Comparison of ENCODE assay signal across 8 mouse cellular contexts in the genomic region with DNA sequence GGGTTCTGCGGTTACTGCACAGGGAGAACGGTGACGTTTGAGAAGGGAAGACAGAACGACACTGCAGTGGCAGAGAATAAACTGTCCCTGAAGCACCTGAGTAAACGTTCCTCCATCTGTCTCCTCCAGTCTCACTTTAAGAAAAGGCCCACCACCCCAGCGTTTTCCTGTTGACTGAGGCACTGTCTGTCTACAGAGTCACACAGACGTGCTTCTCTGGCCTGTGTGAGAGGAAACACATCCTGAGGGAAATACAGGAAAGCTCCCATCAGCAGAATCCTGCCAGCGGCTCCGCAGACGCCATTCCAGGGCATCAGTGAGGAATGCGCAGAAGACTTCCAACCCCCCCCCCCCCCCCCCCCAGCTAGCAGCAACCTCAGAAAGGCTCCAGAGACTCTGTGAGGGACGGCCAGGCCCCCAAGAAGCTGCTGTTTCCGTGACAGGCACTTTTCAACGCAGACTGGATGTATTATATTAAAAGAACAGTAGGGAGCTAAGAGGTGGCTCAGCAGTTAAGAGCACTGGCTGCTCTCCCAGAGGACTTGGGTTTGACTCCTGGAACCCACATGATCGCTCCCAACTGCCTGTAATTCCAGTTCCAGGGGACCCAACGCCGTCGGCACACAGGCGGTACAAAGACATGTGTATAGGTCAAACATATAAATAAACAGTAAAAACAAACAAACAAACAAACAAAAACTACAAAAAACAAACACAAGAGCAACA. TPM values are rescaled to one million over a fixed set of nuclear protein-coding genes. Genes with fewer than 3 reads are reported as not detected.
DNase-seq lines count a peak whose midpoint lies in the region; ATAC-seq lines count a peak whose summit lies in the region.

No protein-coding gene starts in this region.

- DNase-seq in adrenal gland, adult 2 months: peak; percentile 28
- no peak for DNase-seq in adrenal gland, adult 8-10 months
- DNase-seq in midbrain, embryonic 14.5 days: no peak
- DNase-seq in frontal cortex, adult 2 months (ENCODE audit: extremely low spot score in 1 of 2, low spot score in 1 of 2): no peak
- no peak for DNase-seq in cerebellum, postnatal 10 days
- DNase-seq in c-Kit-positive CD71-positive TER-119-positive erythroid progenitor cells, embryonic 14.5 days (ENCODE audit: low spot score): no peak

- no peaks in the 10 kb centered on the region for H3K36me3 ChIP-seq in heart, embryonic 11.5 days (ENCODE audit: control insufficient read depth, insufficient read depth, low read length)
- H3K36me3 ChIP-seq in kidney, embryonic 16.5 days (ENCODE audit: insufficient read depth, low read length): no peaks in the 10 kb centered on the region
- H3K36me3 ChIP-seq in midbrain, embryonic 14.5 days (ENCODE audit: control insufficient read depth, insufficient read depth, low read length): no peaks in the 10 kb centered on the region

- 13% methylated on average over 19 of the region's 19 CpGs for WGBS in heart, embryonic 11.5 days (ENCODE audit: insufficient replicate concordance)
- WGBS in kidney, embryonic 16.5 days: 26% methylated on average over 19 of the region's 19 CpGs
- WGBS in midbrain, embryonic 14.5 days: 32% methylated on average over 19 of the region's 19 CpGs

- no peak for ATAC-seq in heart, embryonic 11.5 days (replicated peaks; ENCODE audit: insufficient number of reproducible peaks, low FRiP score, low TSS enrichment)
- 0 out of 2 replicates have a peak, but pooled peaks have one; percentile 16 for ATAC-seq in kidney, embryonic 16.5 days (ENCODE audit: low FRiP score, low TSS enrichment)
- no peak for ATAC-seq in midbrain, embryonic 14.5 days (ENCODE audit: low FRiP score, low TSS enrichment)

- H3K4me2 ChIP-seq in heart, embryonic 11.5 days: peak overlapping the region; percentile 40
- H3K4me2 ChIP-seq in kidney, embryonic 16.5 days (replicated peaks; ENCODE audit: low read depth, low read length): peak overlapping the region; percentile 12; the same call in 1 of the 2 replicates
- peak overlapping the region; percentile 12; the same call in 1 of the 2 replicates for H3K4me2 ChIP-seq in midbrain, embryonic 14.5 days (ENCODE audit: low read length)

- no peak overlapping the region; the same call in 1 of the 2 replicates for H3K4me3 ChIP-seq in heart, embryonic 11.5 days (ENCODE audit: low read depth, low read length)
- H3K4me3 ChIP-seq in kidney, embryonic 16.5 days (ENCODE audit: low read length): no peak overlapping the region
- no peak overlapping the region for H3K4me3 ChIP-seq in midbrain, embryonic 14.5 days (replicated peaks; ENCODE audit: low read depth, low read length)

- no peaks in the 10 kb centered on the region for H3K27me3 ChIP-seq in heart, embryonic 11.5 days (ENCODE audit: control insufficient read depth, insufficient read depth, low read length)
- no peaks in the 10 kb centered on the region for H3K27me3 ChIP-seq in kidney, embryonic 16.5 days (ENCODE audit: insufficient read depth, low read length)
- no peaks in the 10 kb centered on the region for H3K27me3 ChIP-seq in midbrain, embryonic 14.5 days (ENCODE audit: control insufficient read depth, insufficient read depth, low read length)

- peaks cover 46% of the 10 kb centered on the region for H3K4me1 ChIP-seq in heart, embryonic 11.5 days (ENCODE audit: control insufficient read depth, insufficient read depth, low read length)
- H3K4me1 ChIP-seq in kidney, embryonic 16.5 days (ENCODE audit: insufficient read depth, low read length): peaks cover 60% of the 10 kb centered on the region
- peaks cover 21% of the 10 kb centered on the region for H3K4me1 ChIP-seq in midbrain, embryonic 14.5 days (ENCODE audit: control insufficient read depth, insufficient read depth, low read length)

- H3K27ac ChIP-seq in heart, embryonic 11.5 days (ENCODE audit: low read depth, low read length): peak overlapping the region; percentile 65
- peak overlapping the region; percentile 65 for H3K27ac ChIP-seq in kidney, embryonic 16.5 days (ENCODE audit: low read length)
- peak overlapping the region; percentile 73 for H3K27ac ChIP-seq in midbrain, embryonic 14.5 days (replicated peaks; ENCODE audit: low read depth, low read length)

- H3K9me3 ChIP-seq in heart, embryonic 11.5 days (replicated peaks; ENCODE audit: control insufficient read depth, low read length): no peaks in the 10 kb centered on the region
- no peaks in the 10 kb centered on the region for H3K9me3 ChIP-seq in kidney, embryonic 16.5 days (ENCODE audit: low read length)
- H3K9me3 ChIP-seq in midbrain, embryonic 14.5 days (ENCODE audit: control insufficient read depth, low read length): no peaks in the 10 kb centered on the region

- H3K9ac ChIP-seq in heart, embryonic 11.5 days (ENCODE audit: low read depth, low read length): no peak overlapping the region
- H3K9ac ChIP-seq in kidney, embryonic 16.5 days (replicated peaks; ENCODE audit: low read length): no peak overlapping the region
- no peak overlapping the region for H3K9ac ChIP-seq in midbrain, embryonic 14.5 days (replicated peaks; ENCODE audit: low read length)

RNA-seq across cellular contexts. Expression of a gene that starts 19.2 kb away (rescaled TPM):
- total RNA-seq in adrenal gland, adult 2 months (2021): 10 to 100 TPM; 43.3 to 75.5 TPM
- 29.1 and 31.3 TPM in 2 replicates for polyA plus RNA-seq in adrenal gland, adult 2 months (2012; rRNA removed)
- 10 to 100 TPM; 47.0 to 99.8 (median 77.0) TPM for total RNA-seq in adrenal gland, adult 8-10 months (2022)
- polyA plus RNA-seq in heart, embryonic 11.5 days (2014; fragmentation: Nextera tagmentation; extraction: Ambion mirVana): 113 and 140 TPM in 2 replicates
- polyA plus RNA-seq in kidney, embryonic 16.5 days (2015; fragmentation: Nextera tagmentation; extraction: Ambion mirVana): 122 and 126 TPM in 2 replicates
- 133 and 201 TPM in 2 replicates for polyA plus RNA-seq in midbrain, embryonic 14.5 days (2014; fragmentation: Nextera tagmentation; extraction: Ambion mirVana)
- 74.9 and 84.3 TPM in 2 replicates for polyA plus RNA-seq in frontal cortex, adult 2 months (2012; rRNA removed)

RNA-seq across cellular contexts. Expression of a gene that starts 56.9 kb away (rescaled TPM):
- total RNA-seq in adrenal gland, adult 2 months (2021): 1 to 10 TPM; 5.1 to 6.5 TPM
- 16.3 and 18.0 TPM in 2 replicates for polyA plus RNA-seq in adrenal gland, adult 2 months (2012; rRNA removed)
- 1 to 10 TPM; 4.4 to 8.6 (median 5.9) TPM for total RNA-seq in adrenal gland, adult 8-10 months (2022)
- polyA plus RNA-seq in heart, embryonic 11.5 days (2014; fragmentation: Nextera tagmentation; extraction: Ambion mirVana): 0.97 and 1.5 TPM in 2 replicates
- polyA plus RNA-seq in kidney, embryonic 16.5 days (2015; fragmentation: Nextera tagmentation; extraction: Ambion mirVana): 2.4 TPM in 2 replicates
- polyA plus RNA-seq in midbrain, embryonic 14.5 days (2014; fragmentation: Nextera tagmentation; extraction: Ambion mirVana): 1.1 and 2.6 TPM in 2 replicates
- polyA plus RNA-seq in frontal cortex, adult 2 months (2012; rRNA removed): 34.0 and 40.3 TPM in 2 replicates
